Comparison of ENCODE assay signal across 30 mouse cellular contexts in the genomic region with DNA sequence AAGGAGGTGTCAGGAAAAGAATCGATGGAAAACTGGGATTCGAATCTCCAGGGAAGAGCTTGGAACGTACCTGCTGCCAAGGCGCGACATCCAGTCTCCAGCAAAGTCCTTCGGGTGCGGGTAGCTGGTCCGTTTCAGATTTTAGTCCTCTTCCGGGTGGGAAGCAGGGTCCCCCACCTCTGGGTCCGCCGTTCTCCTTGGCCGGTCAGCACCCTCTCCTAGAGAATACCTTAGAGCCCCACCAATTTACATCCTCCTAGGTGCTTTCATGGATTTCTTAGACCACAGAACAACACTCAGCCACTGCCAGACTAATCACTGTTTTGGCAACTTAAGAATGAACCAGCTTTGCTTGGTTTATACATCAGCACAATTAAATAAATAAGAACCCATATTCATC. TPM values are rescaled to one million over a fixed set of nuclear protein-coding genes. Genes with fewer than 3 reads are reported as not detected.
"Had no signal": no experiment of that assay in that cellular context is flagged by ENCODE, and none has a peak within 500 bp of the region (broad histone marks: within the 10 kb centered on the region; RNA-seq: fewer than 3 reads in every experiment).

A gene (minus strand): TSS at position 101 of the 400 bp plus-strand sequence.

- H3K4me1 ChIP-seq: heart, embryonic 10.5 days; heart, embryonic 12.5 days; hindbrain, embryonic 10.5 days; hindbrain, embryonic 12.5 days; intestine, embryonic 15.5 days; limb, embryonic 15.5 days had no signal

- ATAC-seq: hindbrain, embryonic 16.5 days; inflammation-experienced regulatory T-cells, adult 6 months; intestine, embryonic 15.5 days; intestine, postnatal 0 days had no signal

- DNase-seq: gastrocnemius, adult 2 months; gastrocnemius, postnatal 10 days; gastrocnemius, postnatal 25 days; heart, adult 18-20 months; heart, postnatal 10 days; heart, postnatal 4 days; kidney, adult 18-20 months; kidney, adult 8-10 months; kidney, postnatal 10 days; kidney, postnatal 25 days; kidney, postnatal 4 days; left cerebral cortex, postnatal 4 days had no signal

- H3K27ac ChIP-seq: gastrocnemius, adult 2 months; heart, embryonic 10.5 days; hindbrain, embryonic 10.5 days; hindbrain, embryonic 12.5 days; hindbrain, embryonic 14.5 days; intestine, embryonic 15.5 days; layer of hippocampus, adult 2 months; left cerebral cortex, adult 2 months; limb, embryonic 13.5 days; limb, embryonic 15.5 days had no signal

- H3K4me3 ChIP-seq: gastrocnemius, adult 2 months; heart, embryonic 10.5 days; heart, embryonic 12.5 days; hindbrain, embryonic 10.5 days; hindbrain, embryonic 12.5 days; intestine, embryonic 15.5 days; layer of hippocampus, adult 2 months; left cerebral cortex, adult 2 months; limb, embryonic 13.5 days; limb, embryonic 15.5 days had no signal

RNA-seq across cellular contexts. Expression of the gene that starts here (rescaled TPM):
- total RNA-seq: gastrocnemius, adult 2 months; gastrocnemius, postnatal 10 days; gastrocnemius, postnatal 25 days; gastrocnemius, postnatal 4 days; granulocyte monocyte progenitor cell, adult 5-6 weeks; layer of hippocampus, adult 2 months; layer of hippocampus, postnatal 10 days; layer of hippocampus, postnatal 25 days; left cerebral cortex, adult 2 months; left cerebral cortex, postnatal 25 days; left cerebral cortex, postnatal 4 days had no signal
- polyA plus RNA-seq: heart, embryonic 10.5 days; hindbrain, embryonic 10.5 days; hindbrain, embryonic 12.5 days had no signal
